Mouse (Mus musculus) stomach, embryonic 14.5 days (tissue): Measurements from ENCODE around the gene Asic2. TPM values are rescaled to one million over a fixed set of nuclear protein-coding genes. Genes with fewer than 3 reads are reported as not detected.

Experiments used
- ATAC-seq: fragments of 200-750 bp; cut with Nextera tagmentation; 2 replicates; pipeline ENCODE4 v1.8.0; 2017; ENCODE audit warnings: low read depth, moderate TSS enrichment; ENCODE audit not compliant: insufficient number of reproducible peaks, insufficient read depth, low FRiP score
- H3K27ac ChIP-seq: fragments of 300-500 bp; sonication (generic); 2 replicates; pipeline ENCODE4 v1.5.1; 2014; ENCODE audit warnings: mild to moderate bottlenecking, low read length, moderate library complexity, mixed read lengths
- H3K27me3 ChIP-seq: fragments of 300-500 bp; sonication (generic); 2 replicates; pipeline ENCODE4 v1.6.1; 2014; ENCODE audit warnings: low read length, control low read depth, mixed read lengths; ENCODE audit not compliant: control insufficient read depth, insufficient read depth
- H3K36me3 ChIP-seq: fragments of 300-500 bp; sonication (generic); 2 replicates; pipeline ENCODE4 v1.6.1; 2014; ENCODE audit warnings: mild to moderate bottlenecking, control low read depth, low read length, moderate library complexity, mixed read lengths; ENCODE audit not compliant: control insufficient read depth, insufficient read depth
- H3K4me1 ChIP-seq: fragments of 300-500 bp; sonication (generic); 2 replicates; pipeline ENCODE4 v1.6.1; 2014; ENCODE audit warnings: low read length, control low read depth, mixed read lengths; ENCODE audit not compliant: control insufficient read depth, insufficient read depth
- H3K4me2 ChIP-seq: fragments of 300-500 bp; sonication (generic); replicated peaks from 2 replicates; pipeline ENCODE4 v1.6.1; 2014; ENCODE audit warnings: low read depth, low read length, control low read depth
- H3K4me3 ChIP-seq: fragments of 300-500 bp; sonication (generic); 2 replicates; pipeline ENCODE4 v1.5.1; 2014; ENCODE audit warnings: low read depth, low read length, control low read depth
- H3K9ac ChIP-seq: fragments of 300-500 bp; sonication (generic); replicated peaks from 2 replicates; pipeline ENCODE4 v1.6.1; 2014; ENCODE audit warnings: low read depth, mild to moderate bottlenecking, control low read depth, low read length, moderate library complexity, mixed read lengths
- H3K9me3 ChIP-seq: fragments of 300-500 bp; sonication (generic); 2 replicates; pipeline ENCODE4 v1.6.1; 2016; ENCODE audit warnings: low read depth, low read length, control low read depth; ENCODE audit not compliant: control insufficient read depth
- WGBS: fragments of 180-500 bp; shearing (Covaris S2); extraction: QIAGEN DNeasy Blood & Tissue Kit; methylation state at CpG from one replicate; pipeline ENCODE4 v1.1.7; 2014; 5-methylcytosine and 5-hydroxymethylcytosine counted together
- polyA plus RNA-seq: library from polyadenylated mRNA; unstranded; fragments of >200 nt; fragmentation: Nextera tagmentation; extraction: Ambion mirVana; gene quantifications from 2 replicates; pipeline ENCODE4 v1.2.1, GENCODE M21; 2014

Asic2 gene
- polyA plus RNA-seq, 1 experiment from 2014 or later, result 0.27 TPM

DNA sequence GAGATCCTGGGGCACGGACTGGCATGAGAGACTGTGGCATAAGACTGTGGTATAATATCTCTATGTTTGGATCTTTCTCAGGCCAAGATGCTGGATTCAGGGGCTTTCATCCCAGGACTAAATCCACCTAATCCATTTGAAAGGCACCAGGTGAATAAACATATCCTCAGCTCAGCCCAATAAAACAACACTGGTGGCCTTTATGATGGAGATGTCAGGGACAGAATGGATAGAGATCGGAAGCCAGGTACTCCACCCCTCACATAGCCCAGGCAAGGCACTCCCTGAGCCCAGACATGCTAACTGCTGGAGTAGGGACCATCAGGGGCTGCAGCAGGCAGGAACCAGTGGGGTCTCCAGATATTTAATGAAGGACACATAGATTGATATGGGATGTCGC is 637.3 kb downstream of the Asic2 start:
- no peaks in the 10 kb centered on the region for H3K36me3 ChIP-seq
- no peak overlapping the region for H3K27ac ChIP-seq
- 69% methylated on average over 3 of the region's 3 CpGs for WGBS
- ATAC-seq, result no peak
- H3K27me3 ChIP-seq, result no peaks in the 10 kb centered on the region
- H3K9me3 ChIP-seq, result no peaks in the 10 kb centered on the region
- H3K4me2 ChIP-seq, result no peak overlapping the region
- H3K9ac ChIP-seq, result no peak overlapping the region
- H3K4me1 ChIP-seq, result no peaks in the 10 kb centered on the region
- no peak overlapping the region for H3K4me3 ChIP-seq

DNA sequence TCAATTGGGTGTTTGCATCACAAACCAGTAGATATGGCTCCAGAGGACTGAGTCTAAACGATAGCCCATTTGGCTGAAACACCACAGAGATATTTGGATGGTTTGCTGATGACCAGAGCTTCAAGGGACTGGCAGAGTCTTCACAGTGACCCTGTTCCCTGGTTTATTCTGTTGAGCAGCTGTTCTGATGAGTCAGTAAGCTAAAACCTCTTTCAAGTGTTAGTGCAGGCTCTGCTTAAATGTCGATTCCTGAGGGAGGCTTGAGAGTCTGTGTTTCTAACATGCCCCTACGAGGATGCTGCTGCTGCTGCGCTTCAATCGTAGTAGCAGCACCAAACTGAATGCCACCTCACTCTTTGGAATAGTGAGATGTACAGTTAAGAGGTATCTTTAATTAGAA is 640.2 kb downstream of the Asic2 start:
- Histone ChIP-seq H3K27ac (no peak overlapping the region), H3K4me1 (no peaks in the 10 kb centered on the region), H3K9ac (no peak overlapping the region), H3K4me3 (no peak overlapping the region), H3K36me3 (no peaks in the 10 kb centered on the region), H3K9me3 (no peaks in the 10 kb centered on the region), H3K4me2 (no peak overlapping the region), H3K27me3 (no peaks in the 10 kb centered on the region)
- ATAC-seq, result no peak
- 85% methylated on average over 5 of the region's 5 CpGs for WGBS

DNA sequence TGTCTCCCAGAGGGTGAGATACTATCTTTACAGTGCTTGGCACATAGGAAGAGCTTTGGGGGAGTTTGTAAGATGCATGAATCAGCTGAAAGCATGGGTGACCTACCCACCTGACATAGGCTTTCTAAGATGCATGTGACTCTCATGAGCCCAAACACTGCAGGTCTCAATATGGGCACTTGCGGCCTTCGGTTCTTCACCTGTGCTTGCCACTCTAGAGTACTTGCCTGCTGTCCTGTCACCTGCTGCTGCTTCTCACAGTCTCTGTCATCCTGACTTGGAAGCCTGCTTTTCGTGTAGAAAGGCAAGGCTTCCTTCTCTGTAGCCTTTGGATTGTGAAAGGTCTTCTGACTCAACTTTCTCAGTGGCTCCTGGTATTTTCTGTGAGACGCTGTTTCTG is 645.1 kb downstream of the Asic2 start:
- Histone ChIP-seq H3K27me3 (no peaks in the 10 kb centered on the region), H3K4me3 (no peak overlapping the region), H3K9me3 (no peaks in the 10 kb centered on the region), H3K9ac (no peak overlapping the region), H3K4me2 (no peak overlapping the region), H3K36me3 (no peaks in the 10 kb centered on the region), H3K27ac (no peak overlapping the region), H3K4me1 (no peaks in the 10 kb centered on the region)
- no peak for ATAC-seq
- 79% methylated on average over 4 of the region's 4 CpGs for WGBS

DNA sequence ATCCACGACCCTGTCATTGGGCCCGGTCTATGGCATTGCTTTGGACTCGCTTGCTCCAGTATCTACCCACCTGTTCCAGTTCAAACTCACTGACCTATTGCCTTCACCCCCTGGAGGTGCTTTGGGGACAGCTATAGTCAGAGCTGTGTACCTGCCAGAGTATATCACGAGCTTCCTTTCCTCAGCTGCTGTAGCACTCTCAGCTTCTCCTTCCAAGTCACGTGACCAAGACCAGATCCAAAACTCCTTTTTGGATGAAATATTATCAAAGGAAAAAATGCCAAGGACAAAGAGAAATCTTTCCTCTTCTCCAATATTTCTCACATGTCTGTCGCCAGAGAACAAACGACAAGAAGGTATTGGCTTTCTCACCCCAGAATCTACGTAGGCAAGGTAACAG is 645.8 kb downstream of the Asic2 start:
- no peaks in the 10 kb centered on the region for H3K9me3 ChIP-seq
- no peak overlapping the region for H3K27ac ChIP-seq
- H3K27me3 ChIP-seq, result no peaks in the 10 kb centered on the region
- no peaks in the 10 kb centered on the region for H3K36me3 ChIP-seq
- H3K4me3 ChIP-seq, result no peak overlapping the region
- no peak overlapping the region for H3K4me2 ChIP-seq
- H3K9ac ChIP-seq, result no peak overlapping the region
- ATAC-seq, result no peak
- no peaks in the 10 kb centered on the region for H3K4me1 ChIP-seq
- WGBS, result 84% methylated on average over 8 of the region's 8 CpGs

DNA sequence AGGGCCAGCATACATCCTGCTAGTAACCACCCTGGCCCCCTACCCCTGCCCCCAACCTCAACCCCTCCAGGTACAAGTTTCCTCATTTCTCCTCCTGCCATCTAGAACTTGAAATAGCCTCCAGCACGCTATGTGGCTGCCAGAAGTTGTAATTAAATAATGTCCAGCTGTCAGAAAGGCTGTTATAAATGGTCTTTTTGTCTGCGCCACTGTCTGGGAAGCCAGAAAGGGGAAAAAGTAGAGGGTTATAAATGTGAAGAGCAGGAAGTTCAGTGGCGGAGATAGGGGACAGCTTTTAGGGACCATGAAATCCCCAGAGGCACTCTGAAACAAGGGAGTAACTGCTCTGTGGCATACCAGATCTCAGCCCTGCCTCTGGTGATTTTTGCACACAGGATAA is 678.2 kb downstream of the Asic2 start:
- Histone ChIP-seq H3K27me3 (no peaks in the 10 kb centered on the region), H3K27ac (no peak overlapping the region), H3K9ac (no peak overlapping the region), H3K9me3 (no peaks in the 10 kb centered on the region), H3K4me1 (no peaks in the 10 kb centered on the region), H3K4me2 (no peak overlapping the region), H3K36me3 (no peaks in the 10 kb centered on the region), H3K4me3 (no peak overlapping the region)
- no peak for ATAC-seq
- WGBS, result 19% methylated on average over 3 of the region's 3 CpGs

DNA sequence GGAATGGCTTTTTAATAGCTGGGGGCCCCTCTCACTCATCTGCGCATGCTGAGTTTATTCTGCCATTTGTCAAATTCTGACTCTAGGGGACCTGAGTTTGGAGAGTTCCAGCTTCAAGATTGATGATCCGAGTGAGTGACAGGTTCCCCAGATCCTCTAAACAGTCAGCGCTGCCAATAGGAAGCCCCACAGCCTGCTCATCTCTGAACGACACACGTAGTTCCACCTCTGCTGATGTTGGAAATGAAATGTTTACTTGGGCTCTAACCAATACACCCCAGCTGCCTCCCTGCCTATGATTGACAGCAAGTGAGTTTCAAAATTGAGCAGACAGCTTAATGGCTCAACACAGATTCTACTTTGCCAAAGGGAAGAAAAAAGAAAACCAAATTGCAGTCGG is 685.1 kb downstream of the Asic2 start:
- WGBS, result 17% methylated on average over 6 of the region's 6 CpGs
- H3K4me3 ChIP-seq, result no peak overlapping the region
- no peaks in the 10 kb centered on the region for H3K4me1 ChIP-seq
- no peak for ATAC-seq
- H3K9ac ChIP-seq, result no peak overlapping the region
- no peaks in the 10 kb centered on the region for H3K9me3 ChIP-seq
- H3K36me3 ChIP-seq, result no peaks in the 10 kb centered on the region
- no peak overlapping the region for H3K27ac ChIP-seq
- H3K4me2 ChIP-seq, result no peak overlapping the region
- H3K27me3 ChIP-seq, result no peaks in the 10 kb centered on the region

DNA sequence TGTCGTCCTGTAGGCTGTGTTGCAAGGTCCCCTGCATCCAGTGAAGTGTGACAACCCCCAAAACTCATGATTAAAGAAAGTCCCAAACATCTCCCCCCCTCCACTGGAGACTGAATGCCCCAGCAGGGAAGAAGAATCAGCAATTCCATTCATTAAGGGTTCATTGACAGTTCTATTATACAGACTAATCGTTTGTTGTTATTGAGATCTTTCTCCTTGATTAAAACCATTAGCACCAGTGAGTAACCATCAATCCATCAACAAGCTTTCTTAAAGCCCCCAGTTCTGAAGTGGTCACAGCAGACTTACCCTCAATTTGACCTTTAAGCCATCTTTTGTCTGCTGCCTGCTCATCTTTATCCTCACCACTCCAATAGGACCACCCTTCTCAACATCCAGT is 688.2 kb downstream of the Asic2 start:
- no peaks in the 10 kb centered on the region for H3K9me3 ChIP-seq
- H3K27ac ChIP-seq, result no peak overlapping the region
- no peaks in the 10 kb centered on the region for H3K36me3 ChIP-seq
- H3K4me3 ChIP-seq, result no peak overlapping the region
- 25% methylated on average over 2 of the region's 2 CpGs for WGBS
- no peak for ATAC-seq
- H3K9ac ChIP-seq, result no peak overlapping the region
- H3K4me2 ChIP-seq, result no peak overlapping the region
- H3K4me1 ChIP-seq, result no peaks in the 10 kb centered on the region
- no peaks in the 10 kb centered on the region for H3K27me3 ChIP-seq

DNA sequence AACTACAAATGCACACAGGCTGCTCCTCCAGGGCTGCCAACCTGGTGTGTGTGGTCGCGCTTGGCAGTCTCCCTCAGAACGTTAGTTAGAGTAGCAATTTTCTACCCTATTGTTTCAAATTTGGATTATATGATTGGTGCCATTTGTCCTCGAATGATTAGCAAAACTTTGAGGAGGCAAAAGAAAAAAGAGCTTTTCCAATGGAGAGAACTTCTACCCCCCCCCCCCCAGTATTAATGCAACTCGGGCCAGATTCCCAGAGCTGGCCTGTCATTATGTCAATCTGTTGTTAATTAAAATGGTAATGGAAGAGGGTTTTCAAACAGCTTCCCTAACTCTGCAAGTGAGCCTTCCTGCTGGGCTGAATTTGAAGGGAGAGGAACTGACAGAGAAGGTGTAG is 690.9 kb downstream of the Asic2 start:
- Histone ChIP-seq H3K27me3 (no peaks in the 10 kb centered on the region), H3K4me1 (no peaks in the 10 kb centered on the region), H3K36me3 (no peaks in the 10 kb centered on the region), H3K9me3 (no peaks in the 10 kb centered on the region), H3K4me2 (no peak overlapping the region), H3K9ac (no peak overlapping the region), H3K4me3 (no peak overlapping the region), H3K27ac (no peak overlapping the region)
- ATAC-seq, result no peak
- WGBS, result 61% methylated on average over 5 of the region's 5 CpGs

DNA sequence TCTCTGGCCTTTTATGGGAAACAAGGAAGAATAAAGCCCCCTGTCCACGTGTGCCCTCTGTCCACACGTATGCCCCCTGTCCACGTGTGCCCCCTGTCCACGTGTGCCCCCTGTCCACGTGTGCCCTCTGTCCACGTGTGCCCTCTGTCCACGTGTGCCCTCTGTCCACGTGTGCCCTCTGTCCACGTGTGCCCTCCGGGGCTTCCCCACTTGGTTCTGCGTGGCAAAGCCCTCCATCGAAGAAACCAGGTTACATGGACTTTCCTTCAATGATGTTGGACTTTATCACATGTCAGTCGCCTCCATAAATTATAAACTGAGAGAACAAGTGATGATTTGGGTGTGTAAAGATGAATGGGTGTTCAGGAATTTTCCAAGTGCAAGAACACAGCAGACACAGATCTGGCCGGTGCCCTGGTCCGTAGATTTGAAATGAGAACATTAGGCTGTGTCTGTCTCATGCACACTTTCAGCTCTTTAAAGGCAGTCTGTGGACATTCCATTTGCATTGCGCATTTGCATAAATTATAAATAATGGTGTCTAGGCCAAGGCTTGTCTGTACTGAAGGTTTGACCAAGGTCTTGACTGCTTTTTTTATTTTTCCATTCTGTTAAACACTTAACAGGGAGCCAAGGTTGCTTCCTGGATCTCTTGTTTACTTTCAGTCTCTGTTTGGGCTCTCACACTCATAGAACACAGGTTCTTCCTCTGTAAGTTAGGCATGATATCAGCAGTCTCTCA is 695.4 kb downstream of the Asic2 start:
- no peak overlapping the region for H3K27ac ChIP-seq
- 91% methylated on average over 16 of the region's 16 CpGs for WGBS
- H3K4me3 ChIP-seq, result no peak overlapping the region
- ATAC-seq, result no peak
- no peaks in the 10 kb centered on the region for H3K27me3 ChIP-seq
- no peak overlapping the region for H3K4me2 ChIP-seq
- H3K36me3 ChIP-seq, result no peaks in the 10 kb centered on the region
- H3K9ac ChIP-seq, result no peak overlapping the region
- no peaks in the 10 kb centered on the region for H3K4me1 ChIP-seq
- no peaks in the 10 kb centered on the region for H3K9me3 ChIP-seq
